Mouse (Mus musculus): Measurements from ENCODE around the gene Cdr2.
"Not testable (repeated sequence)": the region's sequence is repeated elsewhere in the genome, so short reads cannot be mapped to it uniquely, and the experiment has no call there.

The Cdr2 gene

DNA sequence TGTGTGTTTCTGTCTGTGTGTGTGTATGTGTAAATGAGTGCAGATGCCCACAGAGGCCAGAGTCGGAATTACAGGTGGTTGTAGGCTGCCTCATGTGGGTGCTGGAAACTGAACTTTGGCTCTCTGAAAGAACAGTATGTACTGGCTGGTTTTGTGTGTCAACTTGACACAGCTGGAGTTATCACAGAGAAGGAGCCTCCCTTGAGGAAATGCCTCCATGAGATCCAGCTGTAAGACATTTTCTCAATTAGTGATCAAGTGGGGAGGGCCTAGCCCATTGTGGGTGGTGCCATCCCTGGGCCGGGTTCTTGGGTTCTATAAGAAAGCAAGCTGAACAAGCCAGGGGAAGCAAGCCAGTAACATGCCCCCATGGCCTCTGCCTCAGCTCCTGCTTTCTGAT is 9.6 kb downstream of the Cdr2 start:
- DNase-seq (ENCODE audit: low spot score in 2 of 2) = not testable (repeated sequence)

DNA sequence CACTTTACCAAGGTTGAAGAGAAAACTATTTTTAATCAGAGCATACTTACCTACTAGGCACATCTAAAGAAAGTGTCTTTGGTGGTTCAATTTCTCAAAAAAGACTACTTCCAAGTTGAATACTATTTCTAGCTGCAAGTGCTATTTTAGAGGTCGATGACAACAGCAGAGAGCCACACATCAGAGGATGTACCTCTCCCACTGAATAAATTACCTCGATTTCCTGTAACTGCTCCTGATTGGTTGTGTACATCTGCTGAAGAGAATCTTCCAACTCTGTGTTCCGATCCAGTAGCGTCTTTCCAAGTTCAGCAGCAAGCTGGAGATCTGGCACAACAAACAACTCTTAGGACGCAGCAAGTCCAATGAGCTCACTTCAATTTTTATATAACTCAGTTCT is 12.0 kb downstream of the Cdr2 start:
- DNase-seq (ENCODE audit: low spot score in 2 of 2) = no peak

DNA sequence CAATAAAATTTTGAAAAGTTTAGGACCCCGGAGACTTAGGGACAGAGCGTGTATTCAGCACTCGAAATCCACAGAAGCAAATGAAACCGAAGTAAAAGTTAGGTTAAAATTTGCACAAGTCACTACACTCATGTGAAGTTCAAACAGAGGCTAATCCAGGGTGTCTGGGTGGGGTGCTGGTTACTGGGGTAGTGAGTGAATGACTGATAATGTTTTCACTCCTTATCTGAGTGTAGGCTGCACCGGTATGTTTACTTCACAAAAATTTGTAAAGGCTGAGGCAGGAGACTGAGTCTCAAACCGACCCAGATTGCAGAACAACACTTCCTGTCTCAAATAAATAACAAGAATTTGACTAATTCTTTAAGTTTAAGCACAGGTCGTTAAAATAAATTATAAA is 12.9 kb downstream of the Cdr2 start:
- DNase-seq (ENCODE audit: low spot score in 2 of 2) = no peak

DNA sequence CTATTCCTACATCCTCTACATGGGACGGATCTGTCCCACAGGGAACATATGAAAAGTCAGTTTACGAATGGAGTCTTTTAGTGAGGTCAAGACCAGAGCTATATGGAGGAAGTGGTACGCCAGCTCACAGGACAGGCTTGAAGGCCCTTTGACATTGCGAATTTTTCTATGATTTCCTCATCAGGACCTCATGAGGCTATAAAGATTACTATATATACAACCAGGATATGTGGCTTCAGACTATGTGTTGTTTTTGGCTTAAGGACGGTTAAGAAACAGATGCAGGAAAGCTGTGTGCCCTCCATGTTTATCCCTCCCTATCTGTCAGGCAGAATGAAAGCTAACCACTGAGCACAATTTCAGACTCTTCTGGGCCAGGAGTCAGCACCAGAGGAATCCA is 19.0 kb downstream of the Cdr2 start:
- no peak for DNase-seq (ENCODE audit: low spot score in 2 of 2)

DNA sequence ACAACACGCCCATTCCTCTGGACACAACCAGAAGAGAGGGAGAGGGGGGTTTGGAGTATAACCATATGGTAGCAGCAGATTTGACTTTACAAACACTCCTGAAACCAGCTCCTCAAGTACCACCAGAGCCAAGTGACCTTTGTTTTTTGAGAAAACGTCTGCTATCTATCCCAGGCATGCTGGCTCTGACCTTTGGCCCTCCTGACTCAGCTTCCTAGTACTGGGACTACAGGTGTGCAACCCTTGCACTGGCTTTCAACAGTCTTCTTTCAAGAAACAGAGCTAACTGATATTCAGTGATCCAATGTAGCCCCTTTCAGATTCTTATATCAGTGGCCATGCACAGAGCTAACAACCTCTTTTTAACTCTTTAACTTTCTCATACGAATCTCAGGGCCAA is 20.2 kb downstream of the Cdr2 start:
- DNase-seq (ENCODE audit: low spot score in 2 of 2) = no peak

DNA sequence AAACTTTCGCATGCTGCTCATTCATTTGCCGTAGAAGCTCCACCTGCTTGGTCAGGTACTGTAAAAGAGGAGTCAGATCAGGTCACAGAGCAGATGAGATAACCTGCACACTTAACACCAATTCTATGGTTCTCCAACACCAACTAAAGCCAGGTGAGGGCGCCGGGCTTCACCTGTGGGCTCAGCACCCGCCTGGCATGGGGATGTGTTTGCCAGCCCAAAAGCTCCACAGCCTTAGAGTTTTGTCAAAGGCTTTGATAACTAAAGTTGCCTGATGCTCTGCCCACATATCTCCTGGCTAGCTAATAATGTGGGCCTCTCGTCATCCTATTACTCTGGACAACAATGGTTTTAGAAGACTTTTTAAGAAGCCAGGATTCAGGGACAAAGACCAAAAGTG is 21.5 kb downstream of the Cdr2 start:
- no peak for DNase-seq (ENCODE audit: low spot score in 2 of 2)

DNA sequence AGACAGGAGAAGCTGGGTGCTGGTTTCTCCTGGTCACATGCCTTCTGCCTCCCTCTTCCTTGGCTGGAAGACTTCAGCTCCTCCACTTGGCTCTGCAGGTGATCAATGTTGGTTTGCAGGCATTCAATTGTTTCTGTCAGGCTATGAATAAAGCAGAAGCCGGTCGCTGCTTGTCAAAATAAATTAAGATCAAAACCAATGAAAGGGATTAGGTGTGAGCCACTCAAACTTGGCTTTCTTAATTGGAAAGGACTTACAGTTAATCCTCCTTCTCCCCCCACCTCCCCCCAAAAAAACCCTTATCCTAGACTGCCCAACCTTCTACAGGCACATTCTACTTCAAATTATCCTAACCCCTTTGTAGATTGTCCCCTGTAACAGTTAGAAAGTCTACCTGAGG is 22.0 kb downstream of the Cdr2 start:
- no peak for DNase-seq (ENCODE audit: low spot score in 2 of 2)

DNA sequence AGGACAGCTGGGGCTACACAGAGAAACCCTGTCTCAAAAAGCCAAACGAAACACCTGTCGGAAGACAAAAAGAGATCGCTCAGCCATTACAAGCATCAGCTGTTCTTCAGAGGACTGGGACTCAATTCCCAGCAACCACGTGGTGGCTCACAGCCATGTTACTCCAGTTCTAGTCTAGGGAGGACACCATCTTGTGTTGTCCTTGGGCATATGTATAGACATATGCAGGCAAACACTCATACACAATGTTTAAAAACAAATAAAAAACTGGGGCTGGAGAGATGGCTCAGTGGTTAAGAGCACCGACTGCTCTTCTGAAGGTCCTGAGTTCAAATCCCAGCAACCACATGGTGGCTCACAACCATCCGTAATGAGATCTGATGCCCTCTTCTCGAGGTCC is 28.5 kb downstream of the Cdr2 start:
- not testable (repeated sequence) for DNase-seq (ENCODE audit: low spot score in 2 of 2)

DNA sequence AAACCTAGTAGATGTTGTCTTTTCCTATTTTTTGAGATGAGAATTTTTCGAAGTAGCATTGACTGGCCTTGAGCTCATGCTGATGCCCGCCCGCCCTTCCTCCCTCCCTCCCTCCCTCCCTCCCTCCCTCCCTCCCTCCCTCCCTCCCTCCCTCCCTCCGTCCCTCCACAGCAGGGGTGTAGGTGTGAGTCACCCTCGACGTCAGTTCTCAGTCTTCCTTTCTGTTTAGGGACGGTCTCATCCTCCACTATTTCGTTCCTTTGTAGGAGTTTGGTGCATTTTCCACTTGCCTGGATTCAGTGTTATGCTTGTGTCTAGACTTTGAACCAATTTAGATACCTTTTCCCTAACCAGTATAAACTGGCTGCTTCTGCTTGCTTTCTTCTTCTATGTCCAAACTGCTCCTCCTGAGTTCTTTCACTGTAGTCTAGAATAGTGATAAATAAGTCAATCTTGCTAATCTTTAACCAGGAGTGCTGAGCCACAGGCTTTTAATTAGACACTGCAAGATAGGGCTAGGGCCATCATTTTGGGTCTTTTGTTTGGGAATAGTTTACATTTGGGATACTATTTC is 38.1 kb downstream of the Cdr2 start:
- DNase-seq (ENCODE audit: low spot score in 2 of 2) = no peak

DNA sequence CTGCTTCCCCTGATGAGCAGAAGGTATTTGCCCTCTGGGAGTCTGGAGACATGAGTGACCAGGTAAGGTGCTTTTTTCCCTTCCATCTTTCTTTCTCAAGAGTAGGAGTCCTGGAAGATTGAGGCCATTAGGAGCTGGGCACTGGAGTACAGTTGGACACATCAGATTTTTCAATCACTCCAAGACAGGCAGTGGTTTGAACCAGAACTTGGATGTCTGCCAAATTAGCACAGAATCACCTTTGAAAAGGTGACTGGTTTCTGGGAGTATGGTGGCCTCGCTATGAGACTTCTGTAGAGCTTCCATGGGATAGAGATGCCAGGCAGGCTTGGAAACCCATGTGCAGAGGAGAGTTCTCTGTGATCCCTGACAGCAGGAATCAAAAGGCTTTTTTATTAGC is 39.6 kb downstream of the Cdr2 start:
- no peak for DNase-seq (ENCODE audit: low spot score in 2 of 2)

DNA sequence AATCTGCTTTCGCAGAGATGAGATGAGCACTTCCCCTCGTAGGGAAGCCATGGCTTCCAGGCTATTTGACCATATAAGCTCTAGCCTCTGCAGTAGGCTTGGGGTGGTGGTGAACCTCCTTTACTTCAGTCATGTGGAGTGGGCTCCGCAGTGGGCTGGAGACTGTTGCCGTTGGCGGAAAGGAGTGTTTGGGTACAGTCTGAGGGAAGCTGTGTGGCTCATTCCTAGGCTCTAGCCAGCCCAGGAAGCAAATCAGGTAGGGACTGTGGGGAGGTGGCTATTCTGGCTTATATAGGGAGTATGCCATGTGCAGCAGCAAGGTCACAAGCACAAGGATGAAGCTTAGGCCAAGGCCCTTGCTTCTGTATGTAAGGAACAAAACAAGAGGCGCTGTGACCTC is 40.9 kb downstream of the Cdr2 start:
- DNase-seq (ENCODE audit: low spot score in 2 of 2) = no peak

DNA sequence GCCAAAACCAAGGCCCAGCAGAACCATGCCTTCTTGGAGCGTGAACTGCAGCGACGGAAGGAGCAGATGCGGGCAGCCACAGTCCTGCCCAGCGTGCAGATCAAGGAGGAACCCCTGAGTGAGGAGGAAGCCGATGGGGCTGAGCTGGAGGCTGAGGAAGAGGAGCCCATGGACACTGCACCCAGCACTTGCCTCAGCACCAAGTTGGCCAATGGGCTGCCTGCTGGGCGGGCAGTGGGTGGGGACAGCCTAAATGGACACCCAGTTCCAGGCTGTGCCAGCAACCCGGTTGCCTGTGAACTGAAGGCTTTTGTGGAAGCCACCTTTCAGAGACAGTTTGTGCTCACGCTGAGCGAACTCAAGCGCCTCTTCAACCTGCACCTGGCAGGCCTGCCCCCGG is 41.8 kb downstream of the Cdr2 start:
- DNase-seq (ENCODE audit: low spot score in 2 of 2) = peak in 1 of 2 experiments; percentile 34

DNA sequence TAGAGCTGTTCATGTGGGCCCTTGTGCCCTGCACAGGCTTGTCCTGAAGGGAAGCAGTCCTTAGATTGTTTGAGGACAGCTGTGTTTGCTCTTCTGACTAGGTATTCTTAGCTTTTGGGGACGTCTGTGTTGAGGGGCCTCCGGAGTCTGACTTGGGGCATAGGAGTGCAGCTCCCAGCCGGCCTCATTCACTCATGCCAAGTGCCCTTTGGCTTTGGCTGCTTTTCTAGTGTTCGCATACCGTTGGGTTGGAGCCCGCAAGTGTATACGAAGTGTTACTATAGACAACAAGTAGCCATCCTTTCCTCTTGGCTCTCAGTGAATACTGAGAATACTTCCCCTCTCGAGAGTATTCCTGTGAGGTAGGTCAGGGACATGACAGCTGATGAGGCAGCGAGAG is 43.9 kb downstream of the Cdr2 start:
- no peak for DNase-seq (ENCODE audit: low spot score in 2 of 2)

DNA sequence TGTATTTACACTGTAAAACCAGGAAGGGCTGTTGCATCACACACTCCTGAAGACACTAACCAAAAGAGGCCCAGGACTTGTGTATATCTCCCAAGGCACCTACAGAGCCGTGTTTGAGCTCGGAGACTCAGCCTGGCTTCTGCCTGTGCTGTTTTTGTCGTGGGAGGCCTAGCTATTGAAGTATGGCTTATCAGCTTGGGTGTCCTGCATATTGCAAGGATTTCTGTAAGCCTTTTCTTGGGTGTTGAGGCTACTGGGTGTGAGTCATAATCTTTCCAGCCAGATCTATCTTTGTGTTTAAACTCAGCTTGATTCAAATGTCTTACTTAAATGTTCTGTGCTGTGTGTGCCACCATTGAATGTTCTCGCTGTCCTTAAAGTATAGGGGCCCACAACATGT is 45.6 kb downstream of the Cdr2 start:
- DNase-seq (ENCODE audit: low spot score in 2 of 2) = peak in 1 of 2 experiments; percentile 46

DNA sequence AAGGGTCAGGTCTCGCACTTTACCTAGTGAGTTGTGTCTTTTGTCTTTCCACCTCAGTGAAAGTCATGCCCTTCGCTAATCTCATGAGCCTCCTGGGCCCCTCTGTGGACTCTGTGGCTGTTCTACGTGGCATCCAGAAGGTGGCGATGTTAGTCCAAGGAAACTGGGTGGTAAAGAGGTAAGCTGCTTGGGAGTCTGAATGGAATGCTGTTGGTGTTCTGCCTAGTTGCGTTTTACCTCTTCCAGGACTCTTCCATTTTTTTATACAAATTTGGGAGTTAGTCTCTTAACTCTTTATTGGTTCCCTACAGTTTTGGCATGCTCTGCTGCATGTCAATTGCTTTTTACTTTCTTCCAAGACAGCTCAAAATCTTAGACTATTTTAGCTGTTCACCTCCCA is 47.4 kb downstream of the Cdr2 start:
- peak in 1 of 2 experiments; percentile 50 for DNase-seq (ENCODE audit: low spot score in 2 of 2)

DNA sequence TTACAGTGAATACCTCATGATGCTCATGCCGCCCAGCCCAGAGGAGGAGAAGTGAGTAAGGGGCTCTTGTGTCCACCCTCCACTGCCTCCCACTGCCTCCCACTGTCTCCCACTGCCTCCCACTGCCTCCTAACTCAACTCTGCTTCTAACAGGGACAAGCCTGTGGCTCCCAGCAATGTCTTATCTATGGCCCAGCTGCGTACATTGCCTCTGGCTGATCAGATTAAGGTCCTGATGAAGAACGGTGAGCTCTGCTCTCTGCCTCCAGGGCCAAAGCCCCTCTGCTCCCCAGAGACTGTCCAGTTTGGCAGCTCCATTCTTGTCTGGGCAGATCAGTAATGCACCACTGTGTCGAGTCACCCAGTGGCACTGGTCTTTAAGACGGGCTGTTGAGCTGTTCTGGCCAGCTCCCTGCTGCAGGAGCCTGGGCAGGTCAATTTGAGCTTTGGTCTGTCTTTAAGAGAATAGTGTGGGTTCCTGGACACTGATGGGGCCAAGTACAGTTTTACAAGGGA is 48.4 kb downstream of the Cdr2 start:
- no peak for DNase-seq (ENCODE audit: low spot score in 2 of 2)

DNA sequence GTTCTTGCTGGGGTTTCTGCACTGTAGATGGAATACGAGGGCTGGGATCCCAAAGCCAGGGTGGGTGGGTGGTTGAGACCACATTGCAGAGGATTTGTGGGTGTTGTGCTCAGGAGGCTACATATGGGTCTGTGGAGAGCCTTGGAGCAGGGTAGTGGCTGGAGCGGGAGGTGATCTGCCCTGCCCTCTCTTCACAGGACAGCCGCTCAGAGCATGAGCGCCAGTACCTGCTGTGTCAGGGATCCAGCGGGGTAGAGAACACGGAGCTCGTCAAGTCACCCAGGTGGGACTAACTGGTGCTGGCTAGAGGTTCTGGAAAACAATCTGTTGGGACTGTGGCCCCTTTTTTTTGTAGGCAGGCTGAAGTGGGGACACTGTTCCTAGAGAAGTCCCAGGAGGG is 49.0 kb downstream of the Cdr2 start:
- DNase-seq (ENCODE audit: low spot score in 2 of 2) = no peak

DNA sequence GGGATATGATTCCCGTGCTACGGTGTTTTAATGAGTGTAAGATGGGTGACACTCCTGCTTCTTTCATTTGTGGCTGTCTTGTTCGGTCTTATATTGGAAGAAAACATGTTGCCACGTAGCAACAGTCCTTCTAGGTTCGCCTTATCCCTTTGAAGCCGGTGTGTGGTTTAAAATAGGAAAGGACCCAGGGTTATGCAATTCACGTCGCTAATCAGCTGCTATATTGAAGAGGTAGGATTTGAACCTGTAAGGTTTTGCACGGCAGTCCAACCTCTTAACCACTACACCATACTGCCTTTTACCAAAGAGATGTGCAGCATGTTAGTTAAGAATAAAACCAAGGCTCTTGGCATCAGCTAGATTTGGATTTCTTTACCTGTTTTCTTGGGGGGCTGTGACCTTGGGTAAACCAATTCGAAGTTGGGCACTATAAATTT is 63.6 kb downstream of the Cdr2 start:
- peak in 1 of 2 experiments; percentile 80 for DNase-seq (ENCODE audit: low spot score in 2 of 2)

DNA sequence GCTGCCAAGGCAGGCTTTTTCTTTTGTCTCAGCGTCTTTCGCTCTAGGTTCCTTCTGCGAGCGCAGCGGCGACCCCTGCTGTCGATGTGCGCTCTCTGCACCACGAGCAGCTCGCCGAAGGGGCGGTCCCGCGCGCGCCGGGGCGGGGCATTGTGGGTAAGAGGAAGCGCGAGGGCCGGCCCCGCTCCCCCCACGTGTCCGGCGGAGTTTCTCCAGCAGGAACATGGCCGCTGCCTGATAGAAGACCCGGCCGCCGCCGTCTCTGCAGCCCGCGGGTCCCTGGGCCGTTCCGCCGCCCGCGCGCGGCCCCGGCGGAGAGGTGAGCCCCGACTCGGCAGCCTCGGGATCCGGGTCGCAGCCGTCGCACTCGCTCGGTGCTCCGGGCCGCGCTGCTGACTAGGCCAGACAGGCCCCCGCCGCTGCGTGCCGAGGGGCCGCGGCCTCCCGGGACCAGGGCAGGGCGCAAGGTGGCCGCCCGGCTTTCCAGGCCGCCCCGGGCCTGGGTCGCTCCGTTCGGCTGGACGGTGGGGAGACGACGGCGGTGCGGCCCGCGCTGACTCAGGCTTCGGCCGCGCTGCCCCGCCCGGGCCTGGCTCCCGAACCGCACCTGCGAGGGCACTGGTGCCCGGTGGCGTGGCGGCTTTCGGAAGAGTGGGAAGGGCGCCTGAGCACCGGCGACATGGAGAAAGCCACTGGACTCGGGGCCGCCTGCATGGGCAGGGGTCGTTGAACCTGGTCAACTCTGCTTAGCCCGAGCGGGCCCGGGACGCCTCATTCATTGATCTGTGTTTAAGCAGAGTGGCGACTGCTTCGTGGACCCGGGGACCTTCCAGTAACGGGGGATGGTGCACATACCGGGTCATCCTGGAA is 64.3 kb downstream of the Cdr2 start, which contains the start of gene Polr3e:
Gene Polr3e (plus strand): TSS at position 153 of the 870 bp plus-strand sequence.
- peak; percentile 97 to 100 for DNase-seq (ENCODE audit: low spot score in 2 of 2)

DNA sequence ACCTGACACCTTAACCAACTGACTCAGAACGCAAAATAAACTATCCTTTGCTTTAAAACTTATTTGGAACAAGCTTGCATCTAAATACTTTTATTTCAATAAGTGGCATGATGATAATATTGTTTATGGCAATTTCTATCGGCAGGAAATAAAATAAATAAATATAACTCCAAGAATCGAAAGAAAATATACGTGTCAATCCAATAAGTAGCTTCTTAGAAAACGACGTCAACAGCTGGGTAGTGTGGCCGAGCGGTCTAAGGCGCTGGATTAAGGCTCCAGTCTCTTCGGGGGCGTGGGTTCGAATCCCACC is 64.9 kb downstream of the Cdr2 start:
- DNase-seq (ENCODE audit: low spot score in 2 of 2) = no peak

DNA sequence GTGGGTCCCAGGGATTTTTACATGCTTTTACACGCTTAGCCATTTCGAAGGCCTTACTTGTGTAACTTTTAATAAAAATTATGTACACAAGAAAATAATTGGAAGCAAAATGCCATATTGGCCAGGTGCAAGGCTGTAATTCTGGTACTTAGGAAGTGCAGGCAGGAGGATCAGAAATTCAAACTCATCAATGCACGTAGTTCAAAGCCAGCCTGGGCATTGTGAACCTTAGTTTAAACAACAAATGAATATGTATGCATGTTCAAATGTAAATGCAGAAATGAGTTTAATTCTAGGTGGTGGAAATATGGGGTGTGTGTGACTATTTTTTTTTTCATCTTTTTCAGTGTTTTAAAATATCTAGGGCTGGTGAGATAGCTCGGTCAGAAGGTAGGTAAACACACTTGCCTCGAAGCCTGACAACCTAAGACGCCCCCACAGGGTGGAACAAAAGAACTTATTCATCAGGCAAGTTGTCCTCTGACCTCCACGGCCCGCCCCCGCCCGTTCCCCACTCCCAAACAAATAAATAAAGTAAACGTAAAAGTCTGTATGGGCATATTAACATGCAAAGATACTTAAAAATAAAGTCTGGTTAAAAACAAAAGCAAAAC is 65.7 kb downstream of the Cdr2 start:
- DNase-seq (ENCODE audit: low spot score in 2 of 2) = no peak

DNA sequence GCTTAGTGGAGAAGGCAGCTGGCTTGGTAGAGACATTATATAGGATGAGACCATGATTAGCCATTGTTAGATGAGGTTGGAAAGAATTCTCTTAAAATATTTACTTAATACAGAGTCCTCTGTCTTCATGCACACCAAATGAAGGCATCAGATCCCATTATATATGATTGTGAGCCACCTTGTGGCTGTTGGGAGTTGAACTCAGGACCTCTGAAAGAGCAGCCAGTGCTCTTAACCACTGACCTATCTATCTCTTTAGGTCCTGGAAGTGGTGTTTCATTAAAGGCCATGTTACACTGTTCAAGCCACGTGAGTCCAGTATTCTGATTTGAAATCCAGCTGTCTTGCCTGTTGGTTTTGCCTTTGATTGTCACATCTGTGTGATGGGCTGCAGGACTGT is 68.8 kb downstream of the Cdr2 start:
- no peak for DNase-seq (ENCODE audit: low spot score in 2 of 2)

DNA sequence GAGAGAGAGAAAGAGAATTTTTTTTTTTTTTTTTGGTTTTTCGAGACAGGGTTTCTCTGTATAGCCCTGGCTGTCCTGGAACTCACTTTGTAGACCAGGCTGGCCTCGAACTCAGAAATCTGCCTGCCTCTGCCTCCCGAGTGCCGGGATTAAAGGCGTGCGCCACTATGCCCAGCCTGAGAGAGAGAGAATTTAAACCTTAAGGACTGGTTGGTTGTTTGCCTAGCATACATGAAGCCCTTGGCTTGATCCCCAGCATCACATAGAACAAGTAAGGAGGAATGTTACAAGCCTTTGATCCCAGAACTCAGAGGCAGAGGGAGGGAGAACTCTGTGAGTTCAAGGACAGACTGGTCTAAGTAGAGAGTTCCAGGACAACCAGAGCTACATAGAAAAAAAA is 70.8 kb downstream of the Cdr2 start:
- DNase-seq (ENCODE audit: low spot score in 2 of 2) = not testable (repeated sequence)

All from left cerebral cortex, adult 9 months (tissue).